Mouse (Mus musculus): Measurements from ENCODE around the gene Arhgap29. TPM values are rescaled to one million over a fixed set of nuclear protein-coding genes. Genes with fewer than 3 reads are reported as not detected.

Gene Arhgap29
- polyA plus RNA-seq, 1 experiment from 2014 or later, result 75.2 TPM

GRCm38 (mm10) chr3:122046187-122046620 lies 93.9 kb downstream of the Arhgap29 start:
- ATAC-seq (ENCODE audit: low read depth), result no peak
- H3K9ac ChIP-seq (ENCODE audit: low read depth, low read length), result no peak overlapping the region
- H3K4me3 ChIP-seq (ENCODE audit: low read depth, low read length), result no peak overlapping the region
- peaks cover 66% of the 10 kb centered on the region for H3K4me1 ChIP-seq (ENCODE audit: control insufficient read depth, insufficient read depth, low read length)
- DNase-seq (ENCODE audit: low spot score), result peak; percentile 88
- no peak overlapping the region for H3K27ac ChIP-seq (replicated peaks; ENCODE audit: low read depth, low read length)
- WGBS, result 15% methylated on average over 10 of the region's 10 CpGs
- H3K27me3 ChIP-seq (replicated peaks; ENCODE audit: control insufficient read depth, insufficient read depth, low read length), result no peaks in the 10 kb centered on the region
- H3K9me3 ChIP-seq (ENCODE audit: control insufficient read depth, low read length), result no peaks in the 10 kb centered on the region
- H3K4me2 ChIP-seq (ENCODE audit: low read depth, low read length), result no peak overlapping the region; the same call in 1 of the 2 replicates
- H3K36me3 ChIP-seq (ENCODE audit: control insufficient read depth, insufficient read depth, low read length), result no peaks in the 10 kb centered on the region

GRCm38 (mm10) chr3:122047402-122047801 lies 95.1 kb downstream of the Arhgap29 start:
- H3K9ac ChIP-seq (ENCODE audit: low read depth, low read length), result no peak overlapping the region
- H3K9me3 ChIP-seq (ENCODE audit: control insufficient read depth, low read length), result no peaks in the 10 kb centered on the region
- H3K4me1 ChIP-seq (ENCODE audit: control insufficient read depth, insufficient read depth, low read length), result peaks cover 66% of the 10 kb centered on the region
- no peaks in the 10 kb centered on the region for H3K27me3 ChIP-seq (replicated peaks; ENCODE audit: control insufficient read depth, insufficient read depth, low read length)
- WGBS, result 17% methylated on average over 7 of the region's 7 CpGs
- ATAC-seq (ENCODE audit: low read depth) (peak; percentile 17), DNase-seq (ENCODE audit: low spot score) (no peak)
- no peak overlapping the region for H3K4me3 ChIP-seq (ENCODE audit: low read depth, low read length)
- no peaks in the 10 kb centered on the region for H3K36me3 ChIP-seq (ENCODE audit: control insufficient read depth, insufficient read depth, low read length)
- peak overlapping the region; percentile 88 for H3K27ac ChIP-seq (replicated peaks; ENCODE audit: low read depth, low read length)
- H3K4me2 ChIP-seq (ENCODE audit: low read depth, low read length), result peak overlapping the region; percentile 39

- Histone ChIP-seq H3K4me3 (ENCODE audit: low read depth, low read length) (no peak overlapping the region), H3K9ac (ENCODE audit: low read depth, low read length) (peak overlapping the region; percentile 1; the same call in 1 of the 2 replicates), H3K4me1 (ENCODE audit: control insufficient read depth, insufficient read depth, low read length) (peaks cover 61% of the 10 kb centered on the region), H3K9me3 (ENCODE audit: control insufficient read depth, low read length) (no peaks in the 10 kb centered on the region), H3K36me3 (ENCODE audit: control insufficient read depth, insufficient read depth, low read length) (no peaks in the 10 kb centered on the region), H3K27me3 (replicated peaks; ENCODE audit: control insufficient read depth, insufficient read depth, low read length) (no peaks in the 10 kb centered on the region), H3K4me2 (ENCODE audit: low read depth, low read length) (peak overlapping the region; percentile 39), H3K27ac (replicated peaks; ENCODE audit: low read depth, low read length) (peak overlapping the region; percentile 88)
- 5% methylated on average over 17 of the region's 17 CpGs for WGBS
- peak; percentile 94 for DNase-seq (ENCODE audit: low spot score)
- ATAC-seq (ENCODE audit: low read depth), result peak; percentile 78
Measured at GRCm38 (mm10) chr3:122047921-122048861, 95.8 kb downstream of the Arhgap29 start.

- H3K27ac ChIP-seq (replicated peaks; ENCODE audit: low read depth, low read length), result peak overlapping the region; percentile 88
- no peaks in the 10 kb centered on the region for H3K27me3 ChIP-seq (replicated peaks; ENCODE audit: control insufficient read depth, insufficient read depth, low read length)
- peaks cover 55% of the 10 kb centered on the region for H3K4me1 ChIP-seq (ENCODE audit: control insufficient read depth, insufficient read depth, low read length)
- H3K4me3 ChIP-seq (ENCODE audit: low read depth, low read length), result no peak overlapping the region
- ATAC-seq (ENCODE audit: low read depth) (peak; percentile 50), DNase-seq (ENCODE audit: low spot score) (peak; percentile 84)
- H3K9ac ChIP-seq (ENCODE audit: low read depth, low read length), result no peak overlapping the region
- H3K9me3 ChIP-seq (ENCODE audit: control insufficient read depth, low read length), result no peaks in the 10 kb centered on the region
- WGBS, result 34% methylated on average over 6 of the region's 6 CpGs
- H3K4me2 ChIP-seq (ENCODE audit: low read depth, low read length), result 0 out of 2 replicates have a peak overlapping the region, but pooled peaks have one; percentile 39
- no peaks in the 10 kb centered on the region for H3K36me3 ChIP-seq (ENCODE audit: control insufficient read depth, insufficient read depth, low read length)
Measured at GRCm38 (mm10) chr3:122049158-122049557, 96.8 kb downstream of the Arhgap29 start.

GRCm38 (mm10) chr3:122058439-122059198 lies 106.3 kb downstream of the Arhgap29 start:
- ATAC-seq (ENCODE audit: low read depth), result peak; percentile 81
- WGBS, result 37% methylated on average over 8 of the region's 9 CpGs
- Histone ChIP-seq H3K9me3 (ENCODE audit: control insufficient read depth, low read length) (no peaks in the 10 kb centered on the region), H3K9ac (ENCODE audit: low read depth, low read length) (no peak overlapping the region), H3K4me1 (ENCODE audit: control insufficient read depth, insufficient read depth, low read length) (peaks cover 18% of the 10 kb centered on the region), H3K27me3 (replicated peaks; ENCODE audit: control insufficient read depth, insufficient read depth, low read length) (no peaks in the 10 kb centered on the region), H3K4me3 (ENCODE audit: low read depth, low read length) (no peak overlapping the region), H3K4me2 (ENCODE audit: low read depth, low read length) (no peak overlapping the region), H3K36me3 (ENCODE audit: control insufficient read depth, insufficient read depth, low read length) (no peaks in the 10 kb centered on the region), H3K27ac (replicated peaks; ENCODE audit: low read depth, low read length) (peak overlapping the region; percentile 56; the same call in 1 of the 2 replicates)
- DNase-seq (ENCODE audit: low spot score), result no peak

GRCm38 (mm10) chr3:122062586-122062985 lies 110.2 kb downstream of the Arhgap29 start:
- Histone ChIP-seq H3K27me3 (replicated peaks; ENCODE audit: control insufficient read depth, insufficient read depth, low read length) (no peaks in the 10 kb centered on the region), H3K9me3 (ENCODE audit: control insufficient read depth, low read length) (no peaks in the 10 kb centered on the region), H3K4me2 (ENCODE audit: low read depth, low read length) (no peak overlapping the region), H3K9ac (ENCODE audit: low read depth, low read length) (no peak overlapping the region), H3K4me3 (ENCODE audit: low read depth, low read length) (no peak overlapping the region), H3K27ac (replicated peaks; ENCODE audit: low read depth, low read length) (no peak overlapping the region), H3K4me1 (ENCODE audit: control insufficient read depth, insufficient read depth, low read length) (peaks cover 3% of the 10 kb centered on the region; the same call in 1 of the 2 replicates), H3K36me3 (ENCODE audit: control insufficient read depth, insufficient read depth, low read length) (no peaks in the 10 kb centered on the region)
- ATAC-seq (ENCODE audit: low read depth) (no peak), DNase-seq (ENCODE audit: low spot score) (no peak)
- WGBS, result 87% methylated on average over 10 of the region's 10 CpGs

GRCm38 (mm10) chr3:122064556-122065410 lies 112.4 kb downstream of the Arhgap29 start:
- ATAC-seq (ENCODE audit: low read depth) (no peak), DNase-seq (ENCODE audit: low spot score) (no peak)
- Histone ChIP-seq H3K27ac (replicated peaks; ENCODE audit: low read depth, low read length) (no peak overlapping the region), H3K4me3 (ENCODE audit: low read depth, low read length) (no peak overlapping the region), H3K4me2 (ENCODE audit: low read depth, low read length) (no peak overlapping the region), H3K9me3 (ENCODE audit: control insufficient read depth, low read length) (no peaks in the 10 kb centered on the region), H3K4me1 (ENCODE audit: control insufficient read depth, insufficient read depth, low read length) (no peaks in the 10 kb centered on the region), H3K36me3 (ENCODE audit: control insufficient read depth, insufficient read depth, low read length) (no peaks in the 10 kb centered on the region), H3K9ac (ENCODE audit: low read depth, low read length) (no peak overlapping the region), H3K27me3 (replicated peaks; ENCODE audit: control insufficient read depth, insufficient read depth, low read length) (no peaks in the 10 kb centered on the region)
- 74% methylated on average over 13 of the region's 13 CpGs for WGBS

Data from embryonic facial prominence, embryonic 14.5 days (tissue).